Comparison of ENCODE assay signal across 1 mouse cellular context in the genomic region with DNA sequence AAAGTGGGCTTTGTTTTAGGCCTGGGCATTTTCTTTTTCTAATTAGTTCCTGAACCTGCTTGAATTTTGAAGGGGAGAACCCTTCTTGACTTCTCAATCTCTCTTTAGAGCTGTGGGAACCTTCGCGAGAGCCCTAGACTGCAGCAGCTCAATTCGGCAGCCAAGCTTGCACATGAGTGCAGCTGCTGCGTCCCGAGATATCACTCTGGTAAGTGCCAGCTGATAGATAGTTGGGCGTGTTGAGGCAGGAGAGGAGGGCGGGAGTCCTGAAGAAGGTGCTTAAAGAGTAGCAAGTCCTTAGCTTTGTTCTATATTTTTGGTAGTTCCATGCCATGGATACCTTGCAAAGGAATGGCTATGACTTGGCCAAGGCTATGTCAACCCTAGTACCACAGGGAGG.
TF ChIP-seq lines count a peak whose summit lies in the region.

No protein-coding gene starts in this region.

TF ChIP-seq in MEL, 35 proteins besides CTCF, POLR2A, EP300 and RAD21:
- TF ChIP-seq POLR2AphosphoS5 (IDR thresholded peaks at IDR 0.05; ENCODE audit: borderline replicate concordance, low read depth, low read length) (no peak), NRF1 (IDR thresholded peaks at IDR 0.05; ENCODE audit: insufficient read depth, low read depth, low read length, poor library complexity, severe bottlenecking) (no peak), BHLHE40 (IDR thresholded peaks at IDR 0.05; ENCODE audit: borderline replicate concordance, low read depth, low read length) (peak; percentile 70; the same call in 1 of the 2 replicates), ZKSCAN1 (IDR thresholded peaks at IDR 0.05; ENCODE audit: low read depth, low read length) (no peak), TBP (IDR thresholded peaks at IDR 0.05; ENCODE audit: low read depth, low read length) (no peak), RCOR1 (IDR thresholded peaks at IDR 0.05; ENCODE audit: low read depth, low read length) (no peak), SIN3A (IDR thresholded peaks at IDR 0.05; ENCODE audit: low read length) (peak; percentile 74), JUND (IDR thresholded peaks at IDR 0.05; ENCODE audit: low read depth, low read length) (no peak), GATA1 (IDR thresholded peaks at IDR 0.05; ENCODE audit: low read depth, low read length) (no peak), GABPA (IDR thresholded peaks at IDR 0.05; ENCODE audit: low read depth, low read length) (no peak), CHD1 (IDR thresholded peaks at IDR 0.05; ENCODE audit: low read depth, low read length) (no peak), CHD2 (IDR thresholded peaks at IDR 0.05; ENCODE audit: low read length) (no peak), ETS1 (IDR thresholded peaks at IDR 0.05; ENCODE audit: low read depth, low read length) (peak; percentile 89), MXI1 (IDR thresholded peaks at IDR 0.05; ENCODE audit: low read depth, low read length) (0 out of 2 replicates have a peak, but pooled peaks have one; percentile 50), MEF2A (IDR thresholded peaks at IDR 0.05; ENCODE audit: extremely low read depth, insufficient replicate concordance, low read depth, low read length, poor library complexity, severe bottlenecking) (no peak), USF1 (IDR thresholded peaks at IDR 0.05; ENCODE audit: low read depth, low read length) (no peak), USF2 (IDR thresholded peaks at IDR 0.05; ENCODE audit: borderline replicate concordance in 1 of 2, insufficient read depth in 1 of 2, low read depth in 1 of 2, low read length in 2 of 2) (no peak)
TF ChIP-seq in MEL: peak in this region for 4.
